Comparison of ENCODE assay signal across 19 mouse cellular contexts in the genomic region with DNA sequence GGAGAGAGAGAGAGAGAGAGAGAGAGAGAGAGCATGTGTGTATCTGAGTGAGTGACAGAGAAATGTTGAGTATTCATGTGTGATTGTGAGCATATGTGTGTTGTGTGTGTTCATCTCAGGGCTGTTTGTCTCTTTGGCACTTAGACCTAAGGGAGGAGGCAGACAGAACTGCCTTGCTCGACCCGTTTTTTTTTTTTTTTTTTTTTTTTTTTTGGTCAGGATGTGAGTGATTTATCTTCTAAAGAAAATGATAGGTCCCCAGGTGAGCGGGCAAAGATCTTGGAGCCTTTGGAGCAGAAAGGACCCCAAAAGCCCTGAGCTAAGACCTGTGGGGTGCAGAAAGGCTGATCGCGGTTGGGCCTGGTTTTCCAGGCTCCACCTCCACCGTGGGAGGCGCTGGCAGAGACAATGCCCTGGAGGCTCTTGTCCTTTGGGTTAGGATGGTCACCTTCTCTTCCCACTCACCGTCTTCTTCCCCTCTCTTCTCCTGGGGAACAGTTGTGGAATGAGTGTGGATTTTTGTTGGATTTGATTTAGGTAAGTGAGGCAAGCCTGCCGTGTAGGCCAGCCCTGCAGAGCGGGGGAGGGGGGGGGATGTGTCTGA.
A peak's percentile ranks its signal among the peaks of the same experiment; 100 is the strongest.
DNase-seq lines count a peak whose midpoint lies in the region; ATAC-seq and TF ChIP-seq lines count a peak whose summit lies in the region.
"Had no signal": no experiment of that assay in that cellular context is flagged by ENCODE, and none has a peak within 500 bp of the region (broad histone marks: within the 10 kb centered on the region; RNA-seq: fewer than 3 reads in every experiment).

No protein-coding gene starts in this region.

- H3K9me3 ChIP-seq in liver, embryonic 11.5 days (ENCODE audit: control insufficient read depth, low read length): no peaks in the 10 kb centered on the region
- H3K9me3 ChIP-seq in liver, postnatal 0 days (ENCODE audit: low read length): no peaks in the 10 kb centered on the region
- no peaks in the 10 kb centered on the region for H3K9me3 ChIP-seq in ES-Bruce4 (replicated peaks; ENCODE audit: control insufficient read depth, insufficient read depth, low read length, poor library complexity, severe bottlenecking)
- no peaks in the 10 kb centered on the region for H3K9me3 ChIP-seq in embryonic facial prominence, embryonic 10.5 days
- H3K9me3 ChIP-seq in limb, embryonic 11.5 days (ENCODE audit: control insufficient read depth, low read length): no peaks in the 10 kb centered on the region
- H3K9me3 ChIP-seq: forebrain, embryonic 15.5 days; heart, embryonic 12.5 days had no signal

- no peak overlapping the region for H3K9ac ChIP-seq in liver, embryonic 11.5 days (ENCODE audit: low read depth, low read length)
- H3K9ac ChIP-seq in liver, postnatal 0 days (replicated peaks): no peak overlapping the region
- peak overlapping the region; percentile 62 for H3K9ac ChIP-seq in ES-Bruce4 (ENCODE audit: low read depth, poor library complexity, severe bottlenecking)
- H3K9ac ChIP-seq in limb, embryonic 11.5 days (ENCODE audit: low read length): no peak overlapping the region
- H3K9ac ChIP-seq: forebrain, embryonic 15.5 days; heart, embryonic 12.5 days had no signal

- no peak for ATAC-seq in liver, embryonic 11.5 days (replicated peaks; ENCODE audit: low FRiP score)
- ATAC-seq in liver, postnatal 0 days: no peak
- ATAC-seq in limb, embryonic 11.5 days (ENCODE audit: insufficient number of reproducible peaks, low FRiP score, low TSS enrichment, low read depth): no peak
- ATAC-seq: forebrain, embryonic 15.5 days; hindbrain, embryonic 16.5 days; inflammation-experienced regulatory T-cells, adult 6 months; intestine, postnatal 0 days had no signal

- peaks cover 11% of the 10 kb centered on the region for H3K27me3 ChIP-seq in liver, embryonic 11.5 days (replicated peaks; ENCODE audit: control insufficient read depth, insufficient read depth, low read length)
- H3K27me3 ChIP-seq in liver, postnatal 0 days (ENCODE audit: insufficient read depth, low read length): peaks cover 11% of the 10 kb centered on the region; the same call in 1 of the 2 replicates
- H3K27me3 ChIP-seq in ES-Bruce4 (ENCODE audit: control insufficient read depth, insufficient read depth, low read length, poor library complexity, severe bottlenecking): no peaks in the 10 kb centered on the region
- H3K27me3 ChIP-seq in embryonic facial prominence, embryonic 10.5 days (replicated peaks; ENCODE audit: low read depth, poor library complexity, severe bottlenecking): peaks cover 66% of the 10 kb centered on the region
- H3K27me3 ChIP-seq in limb, embryonic 11.5 days (ENCODE audit: control insufficient read depth, insufficient read depth, low read length): no peaks in the 10 kb centered on the region; the same call in 1 of the 2 replicates

- no peak overlapping the region for H3K4me2 ChIP-seq in liver, embryonic 11.5 days
- H3K4me2 ChIP-seq in liver, postnatal 0 days (ENCODE audit: low read depth, low read length): no peak overlapping the region
- H3K4me2 ChIP-seq in limb, embryonic 11.5 days (ENCODE audit: low read depth, severe bottlenecking): no peak overlapping the region
- H3K4me2 ChIP-seq: forebrain, embryonic 15.5 days; heart, embryonic 12.5 days had no signal

- H3K4me1 ChIP-seq in liver, embryonic 11.5 days (replicated peaks; ENCODE audit: control insufficient read depth, insufficient read depth, low read length): no peaks in the 10 kb centered on the region
- H3K4me1 ChIP-seq in liver, postnatal 0 days (ENCODE audit: insufficient read depth): no peaks in the 10 kb centered on the region
- H3K4me1 ChIP-seq in ES-Bruce4 (ENCODE audit: control insufficient read depth, insufficient read depth, low read length): peaks cover 3% of the 10 kb centered on the region
- H3K4me1 ChIP-seq in embryonic facial prominence, embryonic 10.5 days: peaks cover 10% of the 10 kb centered on the region
- H3K4me1 ChIP-seq in limb, embryonic 11.5 days (ENCODE audit: control insufficient read depth, insufficient read depth, low read length): 0 out of 2 replicates have a peak, but pooled peaks cover 3% of the 10 kb centered on the region
- H3K4me1 ChIP-seq: heart, embryonic 12.5 days had no signal

- H3K36me3 ChIP-seq in liver, embryonic 11.5 days (ENCODE audit: control insufficient read depth, insufficient read depth, low read length): no peaks in the 10 kb centered on the region
- no peaks in the 10 kb centered on the region for H3K36me3 ChIP-seq in liver, postnatal 0 days (replicated peaks; ENCODE audit: insufficient read depth, low read length)
- no peaks in the 10 kb centered on the region for H3K36me3 ChIP-seq in ES-Bruce4 (ENCODE audit: control insufficient read depth, insufficient read depth, low read length, poor library complexity, severe bottlenecking)
- H3K36me3 ChIP-seq in embryonic facial prominence, embryonic 10.5 days (replicated peaks): no peaks in the 10 kb centered on the region
- no peaks in the 10 kb centered on the region for H3K36me3 ChIP-seq in limb, embryonic 11.5 days (ENCODE audit: control insufficient read depth, insufficient read depth, low read length)
- H3K36me3 ChIP-seq: forebrain, embryonic 15.5 days; heart, embryonic 12.5 days had no signal

- TF ChIP-seq EP300 in liver, postnatal 0 days (IDR thresholded peaks at IDR 0.05; ENCODE audit: low read depth): no peak
- no peak for TF ChIP-seq EP300 in ES-Bruce4 (IDR thresholded peaks at IDR 0.05; ENCODE audit: insufficient read depth, low read depth, low read length)

- no peak for TF ChIP-seq CTCF in liver, postnatal 0 days (IDR thresholded peaks at IDR 0.05; ENCODE audit: low read depth)
- TF ChIP-seq CTCF in ES-Bruce4 (IDR thresholded peaks at IDR 0.05; ENCODE audit: low read depth, low read length): no peak

- DNase-seq in liver, embryonic 11.5 days (ENCODE audit: low spot score): peak; percentile 15
- DNase-seq in liver, postnatal 0 days: no peak
- DNase-seq in embryonic facial prominence, embryonic 10.5 days (ENCODE audit: low spot score): peak; percentile 28
- DNase-seq in limb, embryonic 11.5 days (ENCODE audit: low spot score): peak; percentile 27
- no peak for DNase-seq in lung, postnatal 25 days (ENCODE audit: low spot score)
- no peak for DNase-seq in kidney, adult 11 months
- no peak for DNase-seq in kidney, adult 18-20 months
- DNase-seq: adrenal gland, postnatal 10 days; cerebellum, adult 11-12 months; cerebellum, adult 9-10 months; cerebellum, postnatal 36 days; gastrocnemius, postnatal 10 days; heart, postnatal 36 days had no signal

- no peak overlapping the region for H3K27ac ChIP-seq in liver, embryonic 11.5 days (ENCODE audit: low read depth, low read length)
- no peak overlapping the region for H3K27ac ChIP-seq in liver, postnatal 0 days (ENCODE audit: low read depth)
- 0 out of 2 replicates have a peak overlapping the region, but pooled peaks have one; percentile 37 for H3K27ac ChIP-seq in ES-Bruce4 (ENCODE audit: insufficient read depth, low read length)
- no peak overlapping the region for H3K27ac ChIP-seq in embryonic facial prominence, embryonic 10.5 days (replicated peaks)
- no peak overlapping the region for H3K27ac ChIP-seq in limb, embryonic 11.5 days (replicated peaks; ENCODE audit: low read depth, low read length)
- H3K27ac ChIP-seq: forebrain, embryonic 15.5 days had no signal

- WGBS in liver, embryonic 11.5 days: 50% methylated on average over 10 of the region's 10 CpGs
- 52% methylated on average over 10 of the region's 10 CpGs for WGBS in liver, postnatal 0 days (ENCODE audit: insufficient replicate concordance)
- WGBS in embryonic facial prominence, embryonic 10.5 days: 26% methylated on average over 10 of the region's 10 CpGs
- WGBS in limb, embryonic 11.5 days: 29% methylated on average over 10 of the region's 10 CpGs

- H3K4me3 ChIP-seq in liver, embryonic 11.5 days (ENCODE audit: low read depth, low read length): no peak overlapping the region
- H3K4me3 ChIP-seq in liver, postnatal 0 days (ENCODE audit: low read depth, low read length): no peak overlapping the region
- H3K4me3 ChIP-seq in ES-Bruce4 (ENCODE audit: low read depth, low read length): peak overlapping the region; percentile 36
- no peak overlapping the region for H3K4me3 ChIP-seq in embryonic facial prominence, embryonic 10.5 days
- no peak overlapping the region for H3K4me3 ChIP-seq in limb, embryonic 11.5 days (ENCODE audit: low read depth, low read length)
- H3K4me3 ChIP-seq: forebrain, embryonic 15.5 days; heart, embryonic 12.5 days had no signal

- no peak for TF ChIP-seq POLR2A in ES-Bruce4 (IDR thresholded peaks at IDR 0.05; ENCODE audit: insufficient read depth, low read length)

Comparison
In these comparisons a context has a peak if more than half of its experiments do, and no peak if none do; other contexts are left out.
1. DNase-seq: peak in liver, embryonic 11.5 days (single experiment), embryonic facial prominence, embryonic 10.5 days (single experiment) and limb, embryonic 11.5 days (single experiment); none in liver, postnatal 0 days (single experiment), lung, postnatal 25 days (single experiment), kidney, adult 11 months (single experiment) and kidney, adult 18-20 months (single experiment).